Mouse (Mus musculus) pancreas, adult 10 weeks (tissue): Measurements from ENCODE around the gene Smim6. TPM values are rescaled to one million over a fixed set of nuclear protein-coding genes. Genes with fewer than 3 reads are reported as not detected.

ENCODE experiments used
- polyA plus RNA-seq: library from polyadenylated mRNA; stranded (reverse); fragments of 350-450 nt; fragmentation: Illumina TruSeq; extraction: RNeasy Lipid Tissue Mini Kit (QIAGEN cat#74804); gene quantifications from one replicate; pipeline ENCODE4 v1.2.3, GENCODE M21; 2015; ENCODE audit warnings: low read depth, low replicate concordance; ENCODE audit not compliant: insufficient read depth

Gene Smim6
- polyA plus RNA-seq = 4.9 TPM

DNA sequence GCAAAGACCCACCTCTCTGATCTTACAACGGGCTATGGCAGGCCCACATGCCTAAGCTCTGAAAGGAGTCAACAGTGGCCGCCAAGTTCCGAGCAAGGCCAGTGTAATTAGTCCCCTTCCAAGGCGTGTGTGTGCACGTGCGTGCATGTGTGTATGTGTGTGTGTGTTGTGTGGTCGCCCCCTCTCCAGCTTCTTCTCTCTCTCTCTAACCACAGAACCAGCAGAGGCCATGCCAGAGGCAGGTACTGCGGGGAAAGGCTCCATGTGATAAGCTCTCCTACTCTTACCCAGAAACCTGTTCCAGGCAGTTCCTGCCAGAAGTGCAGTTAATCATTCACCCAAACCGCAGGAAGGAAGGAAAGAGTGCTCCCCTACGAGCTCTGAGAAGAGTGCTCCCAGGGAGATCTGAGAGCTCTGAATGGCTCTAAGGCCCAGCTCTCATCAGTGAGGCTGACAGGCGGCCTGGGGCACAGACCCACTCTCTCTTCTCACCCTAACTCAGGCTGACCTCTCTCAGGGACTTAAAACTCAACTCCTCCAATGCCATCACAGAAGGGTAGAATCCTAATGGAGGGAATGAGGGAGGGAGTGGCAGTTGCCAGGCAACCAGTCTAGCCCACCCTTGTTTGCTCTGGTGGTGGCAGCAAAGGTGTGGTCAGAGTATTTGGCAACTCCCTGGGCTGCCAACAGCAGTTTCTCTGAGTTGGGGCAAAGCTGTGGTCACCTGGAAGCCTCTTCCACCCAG lies at the start of gene Smim6:
Gene Smim6, plus strand, starts transcription at position 386 of the 745 bp plus-strand sequence.

DNA sequence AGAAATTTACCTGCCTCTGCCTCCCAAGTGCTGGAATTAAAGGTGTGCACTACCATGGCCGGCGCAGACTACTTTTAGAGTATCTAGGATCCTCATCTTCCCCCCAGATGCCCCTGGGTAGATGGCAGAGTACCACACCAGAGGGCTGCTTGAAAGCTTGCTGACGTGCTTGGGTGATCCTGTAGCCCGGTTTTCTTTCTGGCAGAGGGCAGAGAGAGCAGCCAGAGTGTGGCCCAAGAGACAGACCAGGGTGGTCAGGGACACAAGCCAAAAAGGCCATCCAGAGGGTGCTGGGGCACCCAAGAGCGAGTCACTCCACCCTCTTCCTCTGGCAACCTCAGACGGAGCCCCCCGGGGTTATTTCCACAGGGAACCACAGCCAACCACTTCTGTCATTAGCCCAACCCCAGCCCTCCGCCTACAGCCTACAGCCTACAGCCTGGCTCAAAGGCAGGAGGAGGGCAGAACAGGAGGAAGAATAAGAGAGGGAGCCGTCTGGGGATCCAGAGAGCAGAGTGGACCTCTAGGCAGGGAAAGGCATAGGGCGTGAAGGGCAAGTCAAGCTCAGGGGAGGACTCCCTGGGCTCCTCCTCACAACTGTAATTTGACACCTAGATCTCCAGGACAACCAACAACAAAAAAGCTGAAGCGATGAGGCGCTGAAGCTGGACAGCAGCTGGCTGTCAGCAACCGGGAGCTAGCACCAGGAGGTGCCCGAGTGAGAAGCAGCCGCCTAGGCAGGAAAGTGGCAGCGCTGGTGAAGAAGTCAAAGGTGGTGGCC lies 12.1 kb upstream of the Smim6 start, which contains the start of gene Smim5:
Gene Smim5, plus strand, starts transcription at position 481 of the 781 bp plus-strand sequence.

DNA sequence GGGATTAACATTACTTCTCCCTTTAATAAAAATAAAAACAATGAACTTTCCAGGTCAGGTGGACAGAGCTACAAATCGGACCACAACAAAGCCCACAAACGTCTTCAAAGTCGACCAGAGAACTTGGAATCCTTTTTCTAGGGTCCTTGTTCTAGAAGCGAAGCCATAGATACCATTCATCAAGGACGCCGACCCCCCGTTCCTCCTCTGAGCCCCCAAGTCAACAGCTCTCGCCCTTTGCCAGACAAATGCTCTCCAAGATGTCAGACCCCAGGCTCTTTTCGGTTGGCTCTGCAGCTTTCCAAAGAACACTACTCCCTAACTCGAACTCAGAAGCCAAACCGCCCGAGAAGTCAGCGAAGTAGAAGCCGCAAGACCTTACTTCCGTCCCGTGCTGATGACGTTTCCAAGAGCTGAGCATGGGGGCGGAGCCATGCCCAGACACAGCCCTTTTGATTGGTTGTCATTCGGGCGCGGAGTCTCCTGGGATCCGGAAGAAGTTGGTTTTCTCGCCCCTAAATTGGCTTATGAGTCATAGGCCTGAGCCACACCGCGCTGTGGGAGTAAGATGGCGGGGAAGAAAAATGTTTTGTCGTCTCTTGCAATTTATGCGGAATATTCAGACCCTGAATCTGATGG lies 21.4 kb downstream of the Smim6 start, which contains the start of the genes Sap30bp and Recql5:
Gene Sap30bp, plus strand, starts transcription at position 175 of the 639 bp plus-strand sequence.
Gene Recql5, minus strand, starts transcription at position 370 of the 639 bp plus-strand sequence.

Other genes starting within 250 kb of the Smim6 start
- gene Grb2, start 203.4 kb upstream of the Smim6 start, polyA plus RNA-seq = 10.1 TPM
- 5.9 TPM for gene Tmem94, start 146.6 kb upstream of the Smim6 start, polyA plus RNA-seq
- 13.3 TPM for gene Caskin2, start 98.4 kb upstream of the Smim6 start, polyA plus RNA-seq
- 11.0 TPM for gene Tsen54, start 97.3 kb upstream of the Smim6 start, polyA plus RNA-seq
- gene Llgl2, start 88.0 kb upstream of the Smim6 start, polyA plus RNA-seq = 66.6 TPM
- 20.8 TPM for gene Myo15b, start 53.6 kb upstream of the Smim6 start, polyA plus RNA-seq
- 5.6 TPM for gene Smim5, start 12.1 kb upstream of the Smim6 start, polyA plus RNA-seq
- gene Sap30bp, start 21.3 kb downstream of the Smim6 start, polyA plus RNA-seq = 4.7 TPM
- gene Recql5, start 21.5 kb downstream of the Smim6 start, polyA plus RNA-seq = 10.0 TPM
- 8.1 TPM for gene Itgb4, start 62.7 kb downstream of the Smim6 start, polyA plus RNA-seq
- gene Galk1, start 100.7 kb downstream of the Smim6 start, polyA plus RNA-seq = 11.8 TPM
- gene H3f3b, start 115.9 kb downstream of the Smim6 start, polyA plus RNA-seq = 85.3 TPM
- 5.1 TPM for gene Unk, start 118.3 kb downstream of the Smim6 start, polyA plus RNA-seq
- gene Unc13d, start 165.9 kb downstream of the Smim6 start, polyA plus RNA-seq = 2.5 TPM
- gene Wbp2, start 175.0 kb downstream of the Smim6 start, polyA plus RNA-seq = 26.2 TPM
- gene Trim47, start 215.2 kb downstream of the Smim6 start, polyA plus RNA-seq = 14.4 TPM
- 2.2 TPM for gene Trim65, start 219.1 kb downstream of the Smim6 start, polyA plus RNA-seq
- gene Mrpl38, start 226.9 kb downstream of the Smim6 start, polyA plus RNA-seq = 14.6 TPM